Mouse (Mus musculus): Measurements from ENCODE around the gene Tekt4.

DNA sequence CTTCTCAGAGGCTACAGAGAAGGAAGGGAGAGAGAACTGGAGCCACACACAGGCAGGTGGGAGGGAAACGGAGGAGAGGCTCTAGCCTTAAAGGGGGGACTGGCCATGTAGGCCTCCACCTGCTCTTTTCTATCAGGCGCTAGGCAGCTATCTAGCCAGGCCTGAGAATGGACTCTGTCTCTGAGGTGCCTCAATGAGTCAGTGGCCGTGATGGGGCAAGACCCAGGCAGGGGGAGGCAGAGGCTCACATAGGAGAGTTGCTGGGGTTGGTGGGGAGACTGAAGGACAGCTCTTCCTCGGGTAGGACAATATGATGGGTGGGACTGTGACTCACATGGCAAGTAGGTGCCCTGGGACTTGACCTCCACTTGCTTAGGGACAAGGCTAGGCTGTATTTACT, 4.1 kb upstream of the Tekt4 start:
- no peak for TF ChIP-seq CTCF (IDR thresholded peaks at IDR 0.05; ENCODE audit: extremely low read depth, insufficient read depth, low read length)
- TF ChIP-seq POLR2A (IDR thresholded peaks at IDR 0.05; ENCODE audit: extremely low read depth, insufficient read depth, low read length), result no peak

Data from cortical plate, adult 2 months (tissue).